Mouse (Mus musculus) thymus, adult 2 months (tissue): ENCODE results near the gene Bud13. TPM values are rescaled to one million over a fixed set of nuclear protein-coding genes. Genes with fewer than 3 reads are reported as not detected.
A peak's percentile ranks its signal among the peaks of the same experiment; 100 is the strongest.

ENCODE experiments used
- DNase-seq: peaks from one replicate; pipeline ENCODE4 v3.0.0; 2021
- H3K27ac ChIP-seq: fragments of 200-500 bp; 2 replicates; pipeline ENCODE4 v1.5.1; 2012; ENCODE audit warnings: low read length, control low read depth; ENCODE audit not compliant: control insufficient read depth, insufficient read depth
- H3K27me3 ChIP-seq: fragments of 200-500 bp; 2 replicates; pipeline ENCODE4 v1.6.1; 2012; ENCODE audit warnings: mild to moderate bottlenecking, low read length, moderate library complexity, mixed read lengths; ENCODE audit not compliant: control insufficient read depth, insufficient read depth
- H3K36me3 ChIP-seq: fragments of 200-500 bp; 2 replicates; pipeline ENCODE4 v1.6.1; 2012; ENCODE audit warnings: mild to moderate bottlenecking, low read length, moderate library complexity; ENCODE audit not compliant: control insufficient read depth, insufficient read depth
- H3K4me1 ChIP-seq: fragments of 200-500 bp; replicated peaks from 2 replicates; pipeline ENCODE4 v1.6.1; 2012; ENCODE audit warnings: low read length; ENCODE audit not compliant: control insufficient read depth, insufficient read depth
- H3K4me3 ChIP-seq: fragments of 200-500 bp; 2 replicates; pipeline ENCODE4 v1.5.1; 2012; ENCODE audit warnings: mild to moderate bottlenecking, low read length, control low read depth, moderate library complexity; ENCODE audit not compliant: control insufficient read depth, insufficient read depth
- CTCF ChIP-seq: fragments of 200-500 bp; IDR thresholded peaks from 2 replicates; pipeline ENCODE4 v1.5.1; 2012; ENCODE audit warnings: mild to moderate bottlenecking, control low read depth, low read length, moderate library complexity, borderline replicate concordance; ENCODE audit not compliant: control insufficient read depth, poor library complexity, insufficient read depth; ENCODE audit errors: extremely low read depth
- POLR2A ChIP-seq: fragments of 200-500 bp; IDR thresholded peaks from 2 replicates; pipeline ENCODE4 v1.6.1; 2012; ENCODE audit warnings: mild to moderate bottlenecking, low read length, control low read depth, moderate library complexity; ENCODE audit not compliant: control insufficient read depth, poor library complexity, insufficient read depth; ENCODE audit errors: extremely low read depth
- WGBS: fragments of 180-500 bp; shearing (Covaris S2); methylation state at CpG from one replicate; pipeline ENCODE4 v1.1.7; 2018; 5-methylcytosine and 5-hydroxymethylcytosine counted together
- polyA plus RNA-seq: library from polyadenylated mRNA; depleted of rRNA; stranded (reverse); fragments of >200 nt; gene quantifications from 2 replicates; pipeline ENCODE4 v1.2.3, GENCODE M21; 2012

Bud13 gene
- polyA plus RNA-seq, 1 experiment, result 19.9 TPM

GRCm38 (mm10) chr9:46243122-46243521 lies 39.7 kb upstream of the Bud13 start:
- 84% methylated on average over 4 of the region's 4 CpGs for WGBS
- no peak for TF ChIP-seq POLR2A
- no peak for TF ChIP-seq CTCF
- H3K4me1 ChIP-seq, result no peaks in the 10 kb centered on the region
- no peaks in the 10 kb centered on the region for H3K36me3 ChIP-seq
- DNase-seq, result no peak
- no peak overlapping the region for H3K27ac ChIP-seq
- no peaks in the 10 kb centered on the region for H3K27me3 ChIP-seq
- no peak overlapping the region for H3K4me3 ChIP-seq

GRCm38 (mm10) chr9:46243584-46243983 lies 39.2 kb upstream of the Bud13 start:
- no peaks in the 10 kb centered on the region for H3K36me3 ChIP-seq
- H3K4me3 ChIP-seq, result no peak overlapping the region
- H3K27me3 ChIP-seq, result no peaks in the 10 kb centered on the region
- no peak overlapping the region for H3K27ac ChIP-seq
- no peak for DNase-seq
- H3K4me1 ChIP-seq, result no peaks in the 10 kb centered on the region
- 82% methylated on average over 8 of the region's 8 CpGs for WGBS
- TF ChIP-seq CTCF (no peak), POLR2A (no peak)

GRCm38 (mm10) chr9:46246752-46247324 lies 36.0 kb upstream of the Bud13 start:
- Histone ChIP-seq H3K27me3 (no peaks in the 10 kb centered on the region), H3K4me3 (no peak overlapping the region), H3K36me3 (no peaks in the 10 kb centered on the region), H3K27ac (no peak overlapping the region), H3K4me1 (no peaks in the 10 kb centered on the region)
- 34% methylated on average over 11 of the region's 11 CpGs for WGBS
- no peak for TF ChIP-seq POLR2A
- no peak for TF ChIP-seq CTCF
- DNase-seq, result peak; percentile 46

GRCm38 (mm10) chr9:46256177-46256576 lies 26.6 kb upstream of the Bud13 start:
- Histone ChIP-seq H3K4me1 (no peaks in the 10 kb centered on the region), H3K27ac (no peak overlapping the region), H3K4me3 (no peak overlapping the region), H3K27me3 (no peaks in the 10 kb centered on the region), H3K36me3 (no peaks in the 10 kb centered on the region)
- DNase-seq, result no peak
- TF ChIP-seq POLR2A (no peak), CTCF (no peak)
- WGBS, result 95% methylated on average over 7 of the region's 7 CpGs

- no peak for DNase-seq
- H3K4me3 ChIP-seq, result no peak overlapping the region
- H3K4me1 ChIP-seq, result no peaks in the 10 kb centered on the region
- no peaks in the 10 kb centered on the region for H3K36me3 ChIP-seq
- no peak overlapping the region for H3K27ac ChIP-seq
- 94% methylated on average over 10 of the region's 10 CpGs for WGBS
- TF ChIP-seq CTCF (no peak), POLR2A (no peak)
- no peaks in the 10 kb centered on the region for H3K27me3 ChIP-seq
These were observed 26.0 kb upstream of the Bud13 start for GRCm38 (mm10) chr9:46256658-46257385.

- no peak for DNase-seq
- Histone ChIP-seq H3K4me3 (no peak overlapping the region), H3K36me3 (no peaks in the 10 kb centered on the region), H3K27me3 (no peaks in the 10 kb centered on the region), H3K27ac (no peak overlapping the region), H3K4me1 (no peaks in the 10 kb centered on the region)
- TF ChIP-seq CTCF (no peak), POLR2A (no peak)
- WGBS, result 92% methylated on average over 3 of the region's 3 CpGs
These were observed 25.3 kb upstream of the Bud13 start for GRCm38 (mm10) chr9:46257546-46257945.

GRCm38 (mm10) chr9:46259111-46259510 lies 23.7 kb upstream of the Bud13 start:
- TF ChIP-seq POLR2A, result no peak
- no peak for TF ChIP-seq CTCF
- Histone ChIP-seq H3K27ac (no peak overlapping the region), H3K27me3 (no peaks in the 10 kb centered on the region), H3K4me3 (no peak overlapping the region), H3K36me3 (no peaks in the 10 kb centered on the region), H3K4me1 (no peaks in the 10 kb centered on the region)
- WGBS, result 94% methylated on average over 6 of the region's 6 CpGs
- no peak for DNase-seq
